Mouse (Mus musculus) testis, postnatal 10 days (tissue): ENCODE data around the gene Adig.

Source experiments
- DNase-seq: peaks from one replicate; pipeline ENCODE4 v3.0.0; 2021; ENCODE audit warnings: low spot score

The Adig gene

GRCm38 (mm10) chr2:158501836-158502812, at the start of gene Adig:
Gene Adig (plus strand): TSS chr2:158502612.
- no peak for DNase-seq

DNA sequence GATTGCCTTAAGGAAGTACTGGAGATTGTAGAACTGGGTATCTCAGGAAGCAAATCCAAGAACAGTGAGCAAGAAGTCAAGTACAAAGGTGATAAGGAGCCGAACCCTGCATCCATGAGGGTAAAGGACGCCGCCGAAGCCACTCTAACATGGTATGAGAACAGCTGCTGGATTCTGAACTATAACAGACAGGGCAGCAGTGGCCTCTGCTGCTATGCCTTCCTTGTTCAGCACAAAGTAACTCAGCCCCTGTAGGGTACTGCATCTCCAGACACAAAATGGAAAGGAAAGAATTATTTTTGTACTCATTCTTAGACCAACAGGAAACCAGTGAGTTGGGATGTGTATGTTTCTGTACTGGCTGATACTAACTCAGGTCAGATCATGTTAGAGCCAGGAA, 46.0 kb upstream of the Adig start:
- DNase-seq = no peak

GRCm38 (mm10) chr2:158457610-158458009, 44.8 kb upstream of the Adig start:
- DNase-seq = no peak

- DNase-seq = no peak
Measured at GRCm38 (mm10) chr2:158462450-158462849, 40.0 kb upstream of the Adig start.

GRCm38 (mm10) chr2:158474159-158474558, 28.3 kb upstream of the Adig start:
- DNase-seq = no peak

- no peak for DNase-seq
Measured at GRCm38 (mm10) chr2:158477640-158478039, 24.8 kb upstream of the Adig start.

DNA sequence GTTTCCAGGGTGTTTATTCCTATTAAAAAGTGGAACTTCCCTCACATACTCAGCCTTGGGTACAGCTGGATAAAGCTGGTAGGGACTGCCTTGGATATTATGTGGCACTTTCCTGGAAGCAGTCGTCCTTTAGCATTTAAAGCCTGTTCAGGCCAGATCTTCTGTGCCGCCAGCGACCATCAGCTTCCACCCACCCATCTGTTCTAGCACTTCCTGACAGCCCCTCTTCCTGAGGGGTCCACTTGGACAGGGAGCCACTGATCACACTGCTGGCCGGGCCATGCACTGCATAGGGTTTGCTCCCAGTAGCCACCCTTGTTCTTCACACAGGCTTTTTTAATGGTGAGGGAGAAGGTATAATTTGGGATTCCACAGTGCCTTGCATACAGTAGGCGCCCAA, 4.0 kb upstream of the Adig start:
- no peak for DNase-seq

DNA sequence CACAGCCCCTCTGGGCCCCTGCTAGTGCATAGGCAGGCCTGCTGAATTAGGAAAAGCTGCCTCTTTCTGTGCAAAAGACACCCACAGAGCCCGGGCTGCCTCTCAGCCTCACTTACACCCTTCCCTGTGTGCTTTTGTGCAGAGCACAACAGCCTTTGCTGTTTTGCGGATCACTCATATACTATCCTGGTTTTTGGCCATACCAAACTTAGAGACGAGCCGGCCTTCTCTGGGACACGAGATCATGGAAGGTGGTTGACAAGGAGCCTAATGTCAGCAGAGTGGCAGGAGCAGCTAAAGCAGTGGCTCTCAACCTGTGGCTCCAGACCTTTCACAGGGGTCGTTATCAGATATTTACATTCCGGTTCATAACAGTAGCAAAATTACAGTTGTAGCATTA, 814 bp downstream of the Adig start:
- DNase-seq = no peak

- DNase-seq = no peak
Measured at GRCm38 (mm10) chr2:158503671-158504070, 1.3 kb downstream of the Adig start.

GRCm38 (mm10) chr2:158506475-158506874, 4.1 kb downstream of the Adig start:
- no peak for DNase-seq

DNA sequence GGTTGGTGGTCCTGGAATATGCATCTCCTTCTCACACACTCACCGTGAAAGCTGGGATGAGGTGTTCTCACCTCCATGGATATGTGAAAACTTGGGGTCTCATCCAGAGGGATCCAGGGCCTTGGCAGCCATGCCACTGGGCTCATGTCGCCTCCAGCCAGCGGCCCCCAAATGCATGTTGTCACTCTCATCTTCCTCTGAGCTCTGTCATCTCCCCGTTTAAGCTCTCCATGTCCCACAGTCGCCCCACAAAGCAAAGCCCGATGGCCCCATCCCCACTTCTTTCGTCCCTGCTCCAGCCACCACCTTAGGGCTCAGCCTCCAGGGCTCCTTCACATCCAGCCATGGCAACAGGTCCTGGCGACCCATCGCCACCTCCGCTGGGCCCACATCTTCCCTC, 4.6 kb downstream of the Adig start:
- peak; percentile 26 for DNase-seq

GRCm38 (mm10) chr2:158510665-158511064, 8.3 kb downstream of the Adig start:
- DNase-seq = peak; percentile 70

- DNase-seq = peak; percentile 41
Measured at GRCm38 (mm10) chr2:158512528-158512927, 10.1 kb downstream of the Adig start, which contains the start of gene Arhgap40. Gene Arhgap40 (plus strand): TSS chr2:158512796.

- no peak for DNase-seq
Measured at GRCm38 (mm10) chr2:158513821-158514336, 11.5 kb downstream of the Adig start.

DNA sequence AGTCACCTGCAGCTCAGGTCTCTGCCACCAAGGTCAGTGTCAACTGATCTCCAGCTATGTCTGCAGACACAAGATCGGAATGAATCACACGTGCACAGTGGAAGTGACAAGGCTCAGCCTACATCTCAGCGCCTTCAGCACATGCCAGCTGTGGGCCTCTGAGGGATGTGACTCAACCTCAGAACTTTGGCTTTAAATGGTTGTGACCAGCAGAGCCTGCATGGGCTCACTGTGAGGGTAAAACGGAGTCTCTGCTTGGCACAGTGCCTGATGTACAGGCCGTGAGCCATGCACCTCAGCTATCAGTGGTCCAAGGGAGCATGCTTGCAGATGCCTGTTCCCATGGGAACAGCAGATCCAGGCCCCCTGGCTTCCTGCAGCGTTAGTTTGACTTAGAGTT, 16.2 kb downstream of the Adig start:
- no peak for DNase-seq

DNA sequence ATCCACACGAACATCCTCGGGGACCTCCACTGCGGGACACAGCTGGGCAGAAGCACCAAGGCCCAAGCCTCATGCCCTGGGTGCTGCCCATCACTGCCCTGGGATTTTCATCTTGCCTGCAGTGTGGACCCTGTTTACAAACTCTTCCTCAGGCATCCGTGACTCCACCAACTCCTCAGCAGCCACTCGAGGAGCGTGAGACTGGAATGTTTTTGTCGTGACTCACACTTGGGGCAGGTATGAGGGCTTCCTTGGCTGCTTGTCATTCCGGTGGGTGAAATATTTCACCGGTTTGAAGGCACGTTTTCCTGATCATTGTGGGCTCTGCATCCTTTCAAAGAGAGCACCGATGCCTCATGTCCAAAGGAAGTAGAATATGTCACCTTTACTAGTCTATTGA, 16.7 kb downstream of the Adig start:
- no peak for DNase-seq

DNA sequence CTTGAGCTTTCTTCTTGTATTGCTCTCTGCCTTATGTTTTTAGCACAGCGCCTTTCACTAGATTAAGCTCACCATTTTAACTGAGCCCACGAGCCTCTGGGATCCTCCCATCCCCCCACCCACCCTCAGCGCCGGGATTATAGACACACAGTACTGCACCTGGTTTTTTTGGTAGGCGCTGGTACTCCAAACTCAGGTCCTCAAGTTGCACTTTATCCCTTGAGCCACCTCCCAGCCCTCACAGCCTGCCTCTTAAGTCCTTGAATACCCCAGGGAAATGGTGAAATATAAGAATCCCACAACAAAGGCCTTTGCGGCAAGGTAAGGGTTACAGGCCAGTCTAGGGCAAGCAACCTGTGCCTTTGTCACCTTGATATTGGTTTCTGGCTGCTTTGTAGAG, 17.4 kb downstream of the Adig start:
- no peak for DNase-seq

DNA sequence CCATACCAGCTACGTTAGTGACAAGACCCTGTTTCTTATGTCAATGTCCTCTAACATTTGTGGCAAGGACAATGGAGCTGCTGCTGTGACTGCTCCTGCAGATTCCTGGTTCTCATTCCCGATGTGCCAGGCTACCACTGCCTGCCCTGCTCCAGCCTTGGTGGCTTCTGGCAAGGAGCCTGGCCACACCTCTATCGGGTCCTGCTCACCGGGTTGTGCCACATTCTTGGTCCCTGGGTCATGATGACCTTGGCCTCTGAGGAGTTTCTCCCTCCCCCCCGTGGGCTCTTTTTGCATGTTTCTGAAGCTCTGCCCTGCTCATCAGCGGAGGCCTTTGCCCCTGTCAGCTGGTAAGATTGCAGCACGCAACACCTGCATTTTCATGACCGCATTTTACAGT, 20.6 kb downstream of the Adig start:
- DNase-seq = no peak

- DNase-seq = no peak
Measured at GRCm38 (mm10) chr2:158524129-158524860, 21.9 kb downstream of the Adig start.

- DNase-seq = peak; percentile 69
Measured at GRCm38 (mm10) chr2:158534090-158534489, 31.7 kb downstream of the Adig start.

GRCm38 (mm10) chr2:158534559-158534958, 32.1 kb downstream of the Adig start:
- no peak for DNase-seq

DNA sequence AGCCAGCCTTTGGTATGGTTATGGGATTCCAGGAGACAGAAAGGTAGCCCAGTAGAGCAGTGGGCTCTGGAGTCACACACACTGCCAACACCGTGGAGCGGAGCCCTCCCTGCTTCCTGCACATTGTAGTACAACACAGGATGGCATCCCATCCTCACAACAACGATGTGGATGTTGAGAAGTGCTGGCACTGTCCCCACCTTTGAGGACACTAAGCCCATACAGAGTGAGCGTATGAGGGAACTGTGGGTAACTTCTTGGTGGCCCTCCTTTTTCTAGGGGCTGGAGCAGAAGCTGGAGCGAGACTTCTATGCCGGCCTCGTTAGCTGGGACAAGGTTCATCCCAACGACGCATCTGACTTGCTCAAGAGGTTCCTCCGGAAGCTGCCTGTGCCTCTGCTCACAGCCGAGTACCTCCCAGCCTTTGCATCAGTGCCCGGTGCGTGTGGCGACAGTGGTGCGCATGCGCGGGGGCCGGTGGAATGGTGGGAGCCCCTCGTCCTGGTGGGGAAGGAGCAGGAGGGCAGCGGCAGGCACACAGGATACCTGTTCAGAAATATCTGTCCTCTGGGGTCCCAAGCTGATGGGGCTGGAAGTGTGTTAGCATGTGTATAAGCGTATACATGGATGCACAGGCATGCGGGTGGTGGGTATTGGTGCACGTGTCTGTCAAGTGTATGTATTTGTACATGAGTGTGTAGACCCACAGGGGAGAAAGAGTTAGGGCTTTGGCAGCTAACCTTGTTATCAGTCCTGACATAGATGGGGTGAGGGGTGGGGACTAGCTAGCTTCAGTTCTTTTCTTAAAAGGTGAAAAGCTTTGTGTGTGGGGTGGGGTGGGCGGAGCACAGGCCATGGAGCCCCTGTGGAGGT, 37.3 kb downstream of the Adig start:
- DNase-seq = no peak
